7 mouse cellular contexts compared by ENCODE assay signal in the genomic region with DNA sequence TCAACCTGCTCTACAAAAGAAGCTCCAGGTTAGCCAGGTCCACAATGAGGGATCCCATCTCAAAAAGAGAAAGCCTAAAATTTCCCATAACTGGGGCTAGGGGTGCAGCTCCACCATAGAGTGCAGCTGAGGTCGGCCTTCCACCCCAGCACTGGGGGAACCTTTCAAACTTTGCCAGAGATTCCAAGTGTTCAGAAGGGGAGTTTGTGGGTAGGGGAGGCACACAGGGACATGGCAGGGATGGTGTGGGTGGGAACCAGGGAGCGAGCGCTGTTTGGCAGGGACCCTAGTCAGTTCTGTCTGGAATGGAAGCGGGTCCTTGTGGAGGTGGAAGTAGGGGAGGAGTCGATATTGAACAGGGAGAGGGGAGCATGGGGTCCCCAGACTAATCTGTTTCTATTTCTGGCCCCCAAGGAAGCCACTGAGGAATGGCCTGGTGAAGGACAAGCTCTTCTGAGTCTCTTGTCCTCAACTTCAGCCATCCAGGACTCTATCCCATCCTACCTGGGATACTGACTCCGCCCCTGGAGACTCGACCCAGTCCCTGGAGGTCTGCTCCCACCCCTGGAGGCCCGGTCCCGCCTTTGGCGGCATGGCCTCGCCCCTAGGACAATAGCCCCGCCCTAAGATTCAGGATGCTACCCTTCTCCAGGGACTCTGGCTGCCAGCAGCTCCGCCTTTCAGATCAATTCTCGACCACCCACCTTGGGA. TPM values are rescaled to one million over a fixed set of nuclear protein-coding genes. Genes with fewer than 3 reads are reported as not detected.
A peak's percentile ranks its signal among the peaks of the same experiment; 100 is the strongest.
DNase-seq lines count a peak whose midpoint lies in the region; ATAC-seq and TF ChIP-seq lines count a peak whose summit lies in the region.

A gene (plus strand): TSS at position 694 of the 711 bp plus-strand sequence.

- DNase-seq in left cerebral cortex, adult 2 months (ENCODE audit: extremely low spot score in 1 of 2, low spot score in 2 of 2), result no peak
- DNase-seq in left cerebral cortex, adult 8-10 months (ENCODE audit: low spot score in 2 of 2), result no peak
- DNase-seq in embryonic facial prominence, embryonic 10.5 days (ENCODE audit: low spot score), result peak; percentile 60
- no peak for DNase-seq in intestine, embryonic 14.5 days (ENCODE audit: low spot score)
- DNase-seq in thymus, postnatal 10 days (ENCODE audit: low spot score in 2 of 2), result no peak
- DNase-seq in urinary bladder, postnatal 4 days (ENCODE audit: low spot score in 2 of 2), result no peak

- intact Hi-C loops in left cerebral cortex, adult 2 months (cut with DNase I), result no loop called here

- 25% methylated on average over 14 of the region's 14 CpGs for WGBS in embryonic facial prominence, embryonic 10.5 days
- 30% methylated on average over 14 of the region's 14 CpGs for WGBS in intestine, embryonic 14.5 days
- 26% methylated on average over 14 of the region's 14 CpGs for WGBS in midbrain, embryonic 16.5 days

- 0 out of 2 replicates have a peak within 1 kb of the TSS, but pooled peaks have one; percentile 20 for H3K9ac ChIP-seq in intestine, embryonic 14.5 days (ENCODE audit: low read length)
- H3K9ac ChIP-seq in midbrain, embryonic 16.5 days (ENCODE audit: low read depth, low read length), result 0 out of 2 replicates have a peak within 1 kb of the TSS, but pooled peaks have one; percentile 46

- peaks cover 34% of the 10 kb centered on the region for H3K4me1 ChIP-seq in embryonic facial prominence, embryonic 10.5 days
- peaks cover 14% of the 10 kb centered on the region for H3K4me1 ChIP-seq in intestine, embryonic 14.5 days (replicated peaks; ENCODE audit: control insufficient read depth, insufficient read depth, low read length)
- H3K4me1 ChIP-seq in midbrain, embryonic 16.5 days (ENCODE audit: control insufficient read depth, insufficient read depth, low read length), result peaks cover 10% of the 10 kb centered on the region

- ATAC-seq in intestine, embryonic 14.5 days (replicated peaks; ENCODE audit: low FRiP score, low TSS enrichment, low read depth), result 0 out of 2 replicates have a peak, but pooled peaks have one; percentile 13
- no peak for ATAC-seq in midbrain, embryonic 16.5 days

- TF ChIP-seq CTCF in left cerebral cortex, adult 2 months (IDR thresholded peaks at IDR 0.05), result no peak

- H3K36me3 ChIP-seq in embryonic facial prominence, embryonic 10.5 days (replicated peaks), result peaks cover 52% of the 10 kb centered on the region
- H3K36me3 ChIP-seq in intestine, embryonic 14.5 days (ENCODE audit: control insufficient read depth, insufficient read depth, low read length), result peaks cover 35% of the 10 kb centered on the region
- peaks cover 47% of the 10 kb centered on the region for H3K36me3 ChIP-seq in midbrain, embryonic 16.5 days (ENCODE audit: control insufficient read depth, insufficient read depth, low read length)

- H3K4me3 ChIP-seq in left cerebral cortex, adult 2 months, result no peak within 1 kb of the TSS
- peak within 1 kb of the TSS; percentile 47 for H3K4me3 ChIP-seq in embryonic facial prominence, embryonic 10.5 days
- peak within 1 kb of the TSS; percentile 25 for H3K4me3 ChIP-seq in intestine, embryonic 14.5 days (ENCODE audit: low read depth, low read length)
- no peak within 1 kb of the TSS for H3K4me3 ChIP-seq in midbrain, embryonic 16.5 days (ENCODE audit: low read depth, low read length)

- peak within 1 kb of the TSS; percentile 63 for H3K27ac ChIP-seq in left cerebral cortex, adult 2 months
- peak within 1 kb of the TSS; percentile 79 for H3K27ac ChIP-seq in embryonic facial prominence, embryonic 10.5 days (replicated peaks)
- H3K27ac ChIP-seq in intestine, embryonic 14.5 days (ENCODE audit: low read depth), result no peak within 1 kb of the TSS
- H3K27ac ChIP-seq in midbrain, embryonic 16.5 days (ENCODE audit: low read length), result 0 out of 2 replicates have a peak within 1 kb of the TSS, but pooled peaks have one; percentile 28

- H3K9me3 ChIP-seq in embryonic facial prominence, embryonic 10.5 days, result 0 out of 2 replicates have a peak, but pooled peaks cover 5% of the 10 kb centered on the region
- H3K9me3 ChIP-seq in intestine, embryonic 14.5 days (ENCODE audit: control insufficient read depth, low read length), result no peaks in the 10 kb centered on the region; the same call in 1 of the 2 replicates
- no peaks in the 10 kb centered on the region for H3K9me3 ChIP-seq in midbrain, embryonic 16.5 days (replicated peaks; ENCODE audit: control insufficient read depth, low read length, poor library complexity, severe bottlenecking)

- H3K4me2 ChIP-seq in intestine, embryonic 14.5 days (ENCODE audit: low read length), result peak within 1 kb of the TSS; percentile 36
- H3K4me2 ChIP-seq in midbrain, embryonic 16.5 days (ENCODE audit: low read length), result no peak within 1 kb of the TSS; the same call in 1 of the 2 replicates

- H3K27me3 ChIP-seq in embryonic facial prominence, embryonic 10.5 days (replicated peaks; ENCODE audit: low read depth, poor library complexity, severe bottlenecking), result peaks cover 28% of the 10 kb centered on the region
- no peaks in the 10 kb centered on the region for H3K27me3 ChIP-seq in intestine, embryonic 14.5 days (replicated peaks; ENCODE audit: control insufficient read depth, insufficient read depth, low read length)
- H3K27me3 ChIP-seq in midbrain, embryonic 16.5 days (ENCODE audit: control insufficient read depth, insufficient read depth, low read depth, low read length), result no peaks in the 10 kb centered on the region

RNA-seq across cellular contexts. Expression of the gene that starts here (rescaled TPM):
- 10 to 100 TPM in 1 of 2 experiments, 1 to 10 TPM in 1; 8.2 to 17.1 TPM for total RNA-seq in left cerebral cortex, adult 2 months (2021)
- 10 to 100 TPM in 2 of 4 experiments, 1 to 10 TPM in 2; 4.2 to 13.4 (median 7.4) TPM for total RNA-seq in left cerebral cortex, adult 8-10 months (2022)
- 5.6 and 5.7 TPM in 2 replicates for polyA plus RNA-seq in embryonic facial prominence, embryonic 10.5 days (2016; fragmentation: Nextera tagmentation; extraction: Ambion mirVana)
- 1.8 and 2.1 TPM in 2 replicates for polyA plus RNA-seq in intestine, embryonic 14.5 days (2014; fragmentation: Nextera tagmentation; extraction: Ambion mirVana)
- 2.5 and 7.0 TPM in 2 replicates for polyA plus RNA-seq in midbrain, embryonic 16.5 days (2015; fragmentation: Nextera tagmentation; extraction: Ambion mirVana)

Comparison
In these comparisons a context has a peak if more than half of its experiments do, and no peak if none do; other contexts are left out.
1. H3K4me3 ChIP-seq: peak in embryonic facial prominence, embryonic 10.5 days (single experiment) and intestine, embryonic 14.5 days (single experiment); none in left cerebral cortex, adult 2 months (single experiment) and midbrain, embryonic 16.5 days (single experiment).